Mouse (Mus musculus): Measurements from ENCODE around the gene Prdm8.

Prdm8 gene

DNA sequence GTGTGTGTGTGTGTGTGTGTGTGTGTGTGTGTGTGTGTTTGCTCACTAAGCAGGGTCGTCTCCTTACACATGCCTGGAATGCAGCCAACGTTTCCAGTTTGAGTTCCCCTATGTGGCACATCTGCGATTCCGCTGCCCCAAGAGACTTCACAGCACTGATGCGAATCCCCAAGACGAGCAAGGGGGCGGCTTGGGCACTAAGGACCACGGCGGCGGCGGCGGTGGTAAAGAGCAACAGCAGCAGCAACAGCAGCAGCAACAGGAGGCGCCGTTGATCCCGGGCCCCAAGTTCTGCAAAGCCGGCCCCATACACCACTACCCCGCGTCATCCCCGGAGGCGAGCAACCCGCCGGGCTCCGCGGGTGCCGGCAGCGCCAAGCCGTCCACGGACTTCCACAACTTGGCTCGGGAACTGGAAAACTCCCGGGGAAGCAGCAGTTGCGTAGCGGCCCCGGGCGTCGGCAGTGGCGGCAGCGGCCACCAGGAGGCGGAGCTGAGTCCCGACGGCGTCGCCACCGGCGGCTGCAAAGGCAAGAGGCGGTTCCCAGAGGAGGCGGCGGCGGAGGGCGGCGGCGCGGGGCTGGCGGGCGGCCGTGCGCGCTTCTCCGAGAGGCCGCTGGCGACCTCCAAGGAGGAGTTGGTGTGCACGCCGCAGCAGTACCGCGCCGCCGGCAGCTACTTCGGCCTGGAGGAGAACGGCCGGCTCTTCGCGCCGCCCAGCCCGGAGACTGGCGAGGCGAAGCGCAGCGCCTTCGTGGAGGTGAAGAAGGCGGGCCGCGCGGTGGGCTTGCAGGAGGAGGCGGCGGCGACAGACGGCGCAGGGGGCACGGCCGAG, 18.2 kb downstream of the Prdm8 start:
- DNase-seq = peak; percentile 78

DNA sequence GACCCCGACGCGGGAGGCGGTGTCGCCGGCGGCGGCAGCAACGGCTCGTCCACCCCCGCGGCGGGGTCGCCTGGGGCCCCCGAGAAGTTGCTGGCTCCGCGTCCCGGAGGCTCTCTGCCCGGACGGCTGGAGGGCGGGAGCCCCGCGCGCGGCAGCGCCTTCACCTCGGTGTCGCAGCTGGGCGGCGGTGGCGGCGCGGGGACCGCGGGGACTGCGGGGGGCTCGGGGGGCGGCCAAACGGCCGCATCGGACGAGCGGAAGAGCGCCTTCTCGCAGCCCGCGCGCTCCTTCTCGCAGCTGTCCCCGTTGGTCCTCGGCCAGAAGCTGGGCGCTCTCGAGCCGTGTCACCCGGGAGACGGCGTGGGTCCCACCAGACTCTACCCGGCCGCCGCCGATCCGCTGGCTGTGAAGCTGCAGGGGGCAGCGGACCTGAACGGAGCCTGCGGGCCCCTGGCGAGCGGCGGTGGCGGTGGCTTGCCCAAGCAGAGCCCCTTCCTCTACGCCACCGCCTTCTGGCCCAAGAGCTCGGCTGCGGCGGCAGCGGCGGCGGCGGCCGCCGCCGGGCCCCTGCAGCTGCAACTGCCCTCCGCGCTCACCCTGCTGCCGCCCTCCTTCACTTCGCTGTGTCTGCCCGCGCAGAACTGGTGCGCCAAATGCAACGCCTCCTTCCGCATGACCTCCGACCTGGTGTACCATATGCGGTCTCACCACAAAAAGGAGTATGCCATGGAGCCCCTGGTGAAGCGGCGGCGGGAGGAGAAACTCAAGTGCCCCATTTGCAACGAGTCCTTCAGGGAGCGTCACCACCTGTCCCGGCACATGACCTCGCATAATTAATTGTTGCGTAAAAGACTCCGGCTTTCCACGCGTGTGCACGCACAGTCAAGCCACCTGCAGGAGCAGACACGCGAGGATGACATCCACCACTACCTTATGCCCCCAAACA, 19.1 kb downstream of the Prdm8 start:
- DNase-seq = peak; percentile 20

DNA sequence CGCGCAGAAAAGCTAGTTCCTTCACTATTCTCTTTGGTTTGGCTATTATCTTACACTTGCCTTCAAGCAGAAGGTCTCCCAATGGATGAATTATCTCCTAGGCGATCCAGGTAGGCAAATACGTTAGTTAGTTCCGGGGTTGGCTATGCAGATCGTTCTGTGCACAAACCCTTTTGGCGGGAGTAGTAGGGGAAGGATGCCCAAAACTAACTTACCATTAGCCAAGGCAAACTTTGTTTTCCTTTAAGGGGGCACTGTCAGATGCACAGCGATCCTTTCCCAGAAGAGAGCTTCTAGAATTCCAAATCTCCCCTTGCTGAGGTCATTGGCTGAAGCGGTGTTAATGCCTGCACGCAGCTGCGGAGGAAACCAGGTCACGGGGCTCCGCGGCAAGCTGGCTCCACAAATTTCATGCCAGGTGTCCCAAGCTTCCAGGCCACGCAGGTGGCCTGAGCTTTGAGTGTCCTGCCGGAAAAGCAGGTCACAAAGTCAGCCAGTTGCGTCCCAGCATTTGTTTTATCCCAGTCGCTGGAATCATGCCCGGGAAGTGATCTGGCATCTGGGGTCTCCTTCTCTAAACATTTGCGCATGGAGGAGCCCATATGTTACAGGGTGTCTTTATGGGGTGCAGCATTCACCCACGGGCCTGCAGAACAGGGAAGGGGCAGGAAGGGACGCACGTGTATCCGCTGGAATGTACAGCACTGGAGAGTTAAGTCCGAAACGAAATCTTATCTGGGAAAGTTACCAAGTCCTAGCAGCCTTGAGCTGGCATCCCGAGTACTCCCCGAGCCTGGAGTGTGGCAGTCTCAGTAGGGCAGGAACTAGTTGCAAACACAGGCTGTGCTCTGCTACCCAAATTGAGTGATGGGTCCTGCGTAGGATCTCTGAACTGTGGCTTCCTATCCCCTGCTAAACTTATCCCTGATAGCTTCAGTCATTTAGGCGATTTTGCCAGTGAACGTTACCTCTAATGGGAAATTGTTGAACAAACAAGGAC, 22.5 kb downstream of the Prdm8 start:
- peak; percentile 11 for DNase-seq

DNA sequence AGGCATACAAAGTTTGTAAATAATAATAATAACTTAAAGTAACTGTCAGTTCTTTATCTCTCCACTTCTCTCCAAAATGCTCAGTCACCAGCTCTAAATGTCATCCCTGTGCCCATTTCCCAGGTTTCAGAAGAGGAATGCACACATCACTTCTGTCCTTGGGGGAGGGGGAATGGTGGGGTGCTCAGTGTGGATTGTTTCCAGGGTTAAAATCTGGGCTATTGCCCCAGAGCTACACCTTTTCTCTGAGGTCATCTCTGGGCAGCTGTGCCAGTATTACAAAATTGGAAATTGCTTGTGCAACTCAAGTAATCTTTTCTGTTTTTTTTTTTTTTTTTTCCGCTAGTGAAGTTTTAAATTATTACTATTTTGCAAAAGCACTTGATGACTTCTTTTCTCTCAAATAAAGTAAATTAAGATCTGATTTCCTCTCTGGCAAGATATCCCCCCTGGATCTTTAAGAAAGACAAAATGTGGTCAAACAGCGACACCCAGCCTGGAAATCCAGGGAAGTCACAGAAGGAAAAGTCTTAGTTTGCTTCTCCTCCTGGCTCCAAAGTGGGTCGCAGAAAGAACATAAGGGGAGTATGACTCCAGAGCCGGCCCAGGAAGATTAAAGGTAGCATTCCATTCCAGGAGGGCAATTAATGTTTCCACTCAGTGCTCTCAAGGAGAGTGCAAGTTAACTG, 25.4 kb downstream of the Prdm8 start:
- no peak for DNase-seq

DNA sequence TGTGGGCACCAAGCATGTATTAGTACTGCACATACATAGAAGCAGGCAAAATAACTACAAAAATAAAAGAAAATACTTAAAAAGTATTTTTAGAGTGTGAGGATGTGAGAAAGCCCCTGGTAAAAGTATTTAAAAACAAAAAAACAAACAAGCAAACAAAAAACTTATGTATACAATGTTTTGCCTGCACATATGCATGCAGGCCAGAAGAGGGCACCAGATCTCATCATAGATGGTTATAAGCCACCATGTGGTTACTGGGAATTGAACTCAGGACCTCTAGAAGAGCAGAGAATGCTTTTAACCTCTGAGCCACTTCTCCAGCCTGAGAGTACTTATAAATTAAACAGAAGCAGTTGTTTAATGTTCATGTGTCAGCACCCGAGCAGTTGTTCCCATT, 28.0 kb downstream of the Prdm8 start:
- DNase-seq = no peak

DNA sequence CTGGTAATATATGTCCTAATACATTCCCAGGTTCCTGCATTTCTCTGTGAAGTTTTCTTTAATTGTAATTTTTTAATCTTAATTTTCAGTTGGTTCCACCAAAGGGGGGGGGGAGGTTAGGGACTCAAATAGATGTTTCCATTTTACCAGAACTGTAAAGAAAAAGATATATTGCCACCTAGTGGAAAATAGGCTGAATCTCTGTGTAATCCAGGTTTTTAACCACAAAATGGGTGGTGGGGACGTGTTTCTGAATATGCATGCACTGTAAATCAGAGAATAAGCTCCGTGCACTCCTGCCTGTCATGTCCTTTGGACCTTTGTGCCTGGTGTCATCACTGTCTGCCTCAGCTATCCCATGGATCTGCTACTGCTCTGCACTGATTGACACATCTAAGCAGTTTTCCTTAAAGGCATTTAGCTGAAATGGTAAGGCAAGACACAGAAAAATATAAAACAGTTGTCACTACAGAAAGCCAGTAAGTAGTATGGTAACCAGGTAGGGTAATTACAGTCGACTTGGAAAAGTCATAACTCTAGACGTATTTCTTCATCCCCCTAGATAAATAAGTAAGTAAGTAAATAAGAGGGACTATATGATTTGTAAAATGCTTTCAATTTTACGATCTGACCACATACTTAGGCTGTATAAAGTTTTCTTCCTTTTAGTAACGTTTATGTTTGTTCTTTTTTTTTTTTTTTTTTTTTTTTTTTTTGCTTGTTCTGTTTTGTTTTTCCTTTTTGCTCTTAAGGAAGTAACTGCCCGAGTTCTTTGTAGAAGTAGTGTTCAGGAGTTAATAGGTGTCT, 31.6 kb downstream of the Prdm8 start:
- no peak for DNase-seq

DNA sequence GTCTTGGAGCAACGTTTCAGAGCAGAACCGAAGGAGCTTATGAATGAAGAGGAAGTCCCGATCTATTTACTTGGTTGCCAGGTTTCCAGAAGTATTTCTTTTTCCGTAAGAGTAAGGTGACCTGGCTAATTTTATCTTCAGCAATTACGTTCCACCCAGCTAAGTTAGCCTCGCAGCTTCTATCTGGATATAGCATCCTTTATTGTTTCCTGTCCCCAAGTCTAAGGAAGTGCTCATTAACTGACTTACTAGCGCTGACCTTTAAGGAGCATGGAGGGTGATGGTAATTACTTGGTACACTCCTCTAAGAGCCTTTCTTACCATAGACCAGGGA, 32.2 kb downstream of the Prdm8 start:
- no peak for DNase-seq

DNA sequence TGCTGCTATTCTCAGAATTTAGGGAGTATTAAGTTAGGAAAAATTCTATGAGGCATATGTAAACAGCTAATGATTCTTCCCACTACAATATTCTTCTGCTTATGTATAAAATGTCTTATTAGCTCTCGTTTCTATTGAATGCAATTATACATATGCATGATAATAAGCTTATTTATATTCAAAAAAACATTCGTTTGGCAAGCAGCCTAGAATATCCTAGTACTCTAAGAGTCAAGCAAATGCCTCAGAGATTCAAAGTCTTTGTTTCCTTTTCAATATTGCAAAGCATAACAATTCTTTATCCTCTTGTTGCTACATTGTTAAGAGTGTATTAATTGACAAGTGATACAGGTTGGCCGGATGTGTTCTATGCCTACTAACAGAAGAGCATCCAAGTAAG, 34.6 kb downstream of the Prdm8 start:
- no peak for DNase-seq

DNA sequence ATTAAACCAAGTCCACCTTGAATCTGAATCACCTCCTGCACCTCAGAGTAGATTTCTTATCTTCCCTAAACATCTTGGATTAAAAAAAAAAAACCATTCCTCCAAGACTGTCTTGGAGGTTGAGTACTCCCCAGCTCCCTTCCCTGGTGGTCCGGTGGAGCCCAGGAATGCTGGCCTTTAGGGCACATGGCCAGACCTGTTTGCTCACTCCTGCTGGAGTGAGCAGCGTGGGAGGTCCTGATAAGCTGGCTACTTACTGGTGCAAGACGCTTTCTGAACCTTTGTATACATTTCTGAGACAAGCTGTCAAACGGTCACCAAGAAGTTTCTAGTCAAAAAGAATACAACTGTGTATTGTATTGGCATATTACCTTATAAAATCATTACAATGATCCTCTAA, 36.0 kb downstream of the Prdm8 start:
- no peak for DNase-seq

DNA sequence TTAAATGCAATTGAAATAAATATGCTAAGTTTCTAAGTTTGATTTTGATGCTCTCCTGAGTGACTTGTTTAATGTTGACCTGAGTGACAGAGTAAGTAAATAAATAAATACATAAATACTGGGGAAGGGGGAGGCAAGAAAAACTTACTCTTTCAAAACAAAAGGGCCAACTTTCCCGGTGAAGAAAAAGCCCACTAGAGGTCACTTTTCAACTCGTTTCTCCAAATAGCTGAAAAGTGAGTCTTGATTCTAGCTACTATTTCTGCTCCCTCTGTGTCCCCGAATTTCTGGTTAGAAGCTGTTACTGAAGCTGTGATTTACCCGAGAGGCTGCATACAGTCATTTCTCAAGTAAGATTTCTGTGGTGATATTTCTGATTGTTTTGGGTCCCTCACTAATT, 45.5 kb downstream of the Prdm8 start:
- DNase-seq = no peak

DNA sequence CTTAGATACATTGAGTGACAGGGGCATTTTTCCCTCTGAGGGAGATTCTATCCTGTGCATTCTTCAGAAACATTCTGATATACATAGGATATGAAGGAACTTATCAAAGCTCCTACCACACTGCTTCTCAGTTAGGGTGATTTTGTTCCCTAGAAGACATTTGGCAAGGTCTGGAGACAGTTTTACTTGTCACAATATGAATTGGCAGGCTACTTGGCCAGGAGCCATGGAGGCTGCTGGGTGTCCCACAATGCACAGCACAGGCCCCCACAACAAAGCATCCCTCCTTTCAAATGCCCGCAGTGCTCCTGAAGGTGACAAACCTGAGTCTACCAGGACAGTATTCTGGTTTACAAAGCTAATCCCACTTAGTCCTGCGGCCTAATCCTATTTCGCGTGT, 55.0 kb downstream of the Prdm8 start:
- no peak for DNase-seq

DNA sequence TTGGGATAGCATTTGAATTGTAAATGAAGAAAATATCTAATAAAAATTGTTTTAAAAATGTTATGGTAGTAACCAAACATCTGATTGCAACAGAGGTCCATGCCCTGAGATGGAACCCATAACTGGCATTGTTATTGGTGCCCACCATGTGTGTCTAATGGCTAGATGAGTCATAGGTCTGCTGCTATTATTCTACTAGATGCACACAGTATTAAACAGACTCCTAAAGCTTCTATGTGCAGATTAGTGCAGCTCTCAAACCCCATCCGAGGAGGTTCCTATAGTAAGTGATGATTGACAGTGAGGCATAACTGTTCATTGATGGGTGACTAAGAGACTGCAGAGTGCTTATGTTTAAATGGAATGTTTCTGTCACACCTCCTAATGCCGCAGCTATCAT, 59.7 kb downstream of the Prdm8 start:
- DNase-seq = no peak

DNA sequence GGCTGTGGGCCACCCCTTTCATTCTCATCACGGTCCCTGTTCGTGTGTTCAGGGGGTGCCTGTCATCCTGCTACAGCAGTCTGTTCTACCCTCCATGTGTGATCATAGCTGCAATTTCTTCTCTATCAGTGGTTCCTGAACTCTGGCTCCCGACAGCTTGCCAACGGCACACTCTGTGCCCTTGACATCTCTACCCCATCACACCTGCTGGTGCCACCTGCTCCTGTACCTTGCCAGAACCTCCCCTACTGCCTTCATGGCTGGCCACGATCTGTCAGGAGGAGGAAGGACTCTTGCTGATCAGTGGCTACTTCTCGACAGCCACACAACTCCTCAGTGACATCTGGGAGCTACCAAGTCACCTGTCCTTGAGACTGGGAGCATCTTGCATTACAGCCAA, 62.5 kb downstream of the Prdm8 start:
- no peak for DNase-seq

DNA sequence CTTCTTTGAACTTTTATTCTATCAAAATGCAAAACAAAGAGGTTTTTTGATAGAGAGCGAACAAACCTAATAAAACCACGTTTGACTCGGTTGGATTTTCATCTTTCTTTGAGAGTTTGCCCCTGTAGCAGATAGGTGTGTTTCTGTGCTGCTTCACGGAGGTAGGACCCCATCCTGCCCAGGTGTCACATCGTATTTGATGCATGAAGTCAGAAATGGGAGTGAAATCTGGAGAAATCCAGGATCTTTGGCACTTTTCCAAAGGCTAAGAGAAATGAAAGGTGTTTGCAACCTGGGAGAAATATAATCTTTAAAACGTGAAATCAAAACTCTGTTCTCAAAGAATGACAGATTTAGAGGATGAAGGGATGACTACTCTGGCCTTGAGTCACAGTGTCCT, 71.5 kb downstream of the Prdm8 start:
- DNase-seq = no peak

Measured in right cerebral cortex, adult 18-20 months (tissue).